Comparison of ENCODE assay signal across 8 mouse cellular contexts in genomic region chr19:12467436-12467835, GRCm38 (mm10). TPM values are rescaled to one million over a fixed set of nuclear protein-coding genes. Genes with fewer than 3 reads are reported as not detected.
DNase-seq lines count a peak whose midpoint lies in the region; ATAC-seq and TF ChIP-seq lines count a peak whose summit lies in the region.
"Had no signal": no experiment of that assay in that cellular context is flagged by ENCODE, and none has a peak within 500 bp of the region (broad histone marks: within the 10 kb centered on the region; RNA-seq: fewer than 3 reads in every experiment).

No protein-coding gene starts in this region.

- H3K4me2 ChIP-seq in kidney, embryonic 14.5 days (replicated peaks; ENCODE audit: low read depth, low read length): no peak overlapping the region
- H3K4me2 ChIP-seq: limb, embryonic 12.5 days had no signal

- TF ChIP-seq CTCF in kidney, adult 2 months (conservative IDR thresholded peaks at IDR 0.05; ENCODE audit: insufficient read depth, insufficient read length, low read depth, low read length): peak; percentile 56

- WGBS in kidney, adult 2 months: 89% methylated on average over 5 of the region's 5 CpGs
- 83% methylated on average over 5 of the region's 5 CpGs for WGBS in kidney, embryonic 14.5 days

- H3K9ac ChIP-seq in kidney, embryonic 14.5 days (ENCODE audit: low read depth, low read length): no peak overlapping the region
- H3K9ac ChIP-seq: limb, embryonic 12.5 days had no signal

- DNase-seq in kidney, adult 2 months: no peak
- peak; percentile 53 for DNase-seq in thymus, postnatal 0 days (ENCODE audit: low spot score)
- no peak for DNase-seq in thymus, adult 18-20 months
- DNase-seq in embryo, embryonic 11 days: peak; percentile 57
- peak; percentile 53 for DNase-seq in retina, postnatal 7 days (ENCODE audit: low read depth, low spot score)
- DNase-seq in left cerebral cortex, postnatal 14 days (ENCODE audit: low spot score in 2 of 2): no peak

- intact Hi-C loops in left cerebral cortex, postnatal 14 days (cut with DNase I): loop anchor here (5.0 kb wide), 1 partner anchor 35 kb away; the partner anchor contains the start of gene Dtx4

- no peak overlapping the region for H3K4me3 ChIP-seq in kidney, adult 2 months (ENCODE audit: insufficient read depth, low read depth, low read length)
- no peak overlapping the region for H3K4me3 ChIP-seq in kidney, embryonic 14.5 days (ENCODE audit: low read length)
- H3K4me3 ChIP-seq: limb, embryonic 12.5 days had no signal

- no peaks in the 10 kb centered on the region for H3K36me3 ChIP-seq in kidney, adult 2 months (ENCODE audit: control insufficient read depth, insufficient read depth, low read length)
- H3K36me3 ChIP-seq in kidney, embryonic 14.5 days (ENCODE audit: control insufficient read depth, insufficient read depth, low read length): no peaks in the 10 kb centered on the region
- H3K36me3 ChIP-seq: limb, embryonic 12.5 days had no signal

- no peak for ATAC-seq in kidney, embryonic 14.5 days (ENCODE audit: low FRiP score, low TSS enrichment)

- H3K9me3 ChIP-seq in kidney, embryonic 14.5 days (ENCODE audit: control insufficient read depth, low read length): no peaks in the 10 kb centered on the region
- H3K9me3 ChIP-seq: limb, embryonic 12.5 days had no signal

- H3K27ac ChIP-seq in kidney, adult 2 months (ENCODE audit: insufficient read depth, low read depth, low read length): no peak overlapping the region
- no peak overlapping the region for H3K27ac ChIP-seq in kidney, embryonic 14.5 days (ENCODE audit: low read depth, low read length)
- H3K27ac ChIP-seq: limb, embryonic 12.5 days had no signal

- no peaks in the 10 kb centered on the region for H3K27me3 ChIP-seq in kidney, adult 2 months (replicated peaks; ENCODE audit: control insufficient read depth, insufficient read depth, low read length)
- no peaks in the 10 kb centered on the region for H3K27me3 ChIP-seq in kidney, embryonic 14.5 days (ENCODE audit: control insufficient read depth, insufficient read depth, low read length)
- H3K27me3 ChIP-seq: limb, embryonic 12.5 days had no signal

- TF ChIP-seq POLR2A in kidney, adult 2 months (IDR thresholded peaks at IDR 0.05; ENCODE audit: low read depth, low read length): no peak

- no peaks in the 10 kb centered on the region for H3K4me1 ChIP-seq in kidney, adult 2 months (ENCODE audit: control insufficient read depth, insufficient read depth, low read length)
- no peaks in the 10 kb centered on the region for H3K4me1 ChIP-seq in kidney, embryonic 14.5 days (ENCODE audit: control insufficient read depth, insufficient read depth, low read length)
- H3K4me1 ChIP-seq: limb, embryonic 12.5 days had no signal

RNA-seq across cellular contexts. Expression of gene Mpeg1, which starts 6.9 kb away (rescaled TPM):
- 3.8 and 7.4 TPM in 2 replicates for polyA plus RNA-seq in kidney, adult 2 months (2012; rRNA removed)
- polyA plus RNA-seq in kidney, embryonic 14.5 days (2014; fragmentation: Nextera tagmentation; extraction: Ambion mirVana): 0.58 and 0.69 TPM in 2 replicates
- 2.6 and 2.9 TPM in 2 replicates for polyA plus RNA-seq in thymus, postnatal 0 days (2015; fragmentation: Nextera tagmentation; extraction: Ambion mirVana)
- total RNA-seq in left cerebral cortex, postnatal 14 days (2021): 1 to 10 TPM; 5.0 to 6.2 TPM

RNA-seq across cellular contexts. Expression of gene Dtx4, which starts 33.8 kb away (rescaled TPM):
- polyA plus RNA-seq in kidney, adult 2 months (2012; rRNA removed): 10.6 and 11.3 TPM in 2 replicates
- 3.9 and 7.5 TPM in 2 replicates for polyA plus RNA-seq in kidney, embryonic 14.5 days (2014; fragmentation: Nextera tagmentation; extraction: Ambion mirVana)
- 3.4 and 4.3 TPM in 2 replicates for polyA plus RNA-seq in thymus, postnatal 0 days (2015; fragmentation: Nextera tagmentation; extraction: Ambion mirVana)
- total RNA-seq in left cerebral cortex, postnatal 14 days (2021): 10 to 100 TPM; 46.5 to 52.1 TPM

RNA-seq across cellular contexts. Expression of gene Pfpl, which starts 39.7 kb away (rescaled TPM):
- not detected in 2 replicates for polyA plus RNA-seq in kidney, adult 2 months (2012; rRNA removed)
- polyA plus RNA-seq in kidney, embryonic 14.5 days (2014; fragmentation: Nextera tagmentation; extraction: Ambion mirVana): not detected in 2 replicates
- not detected in 2 replicates for polyA plus RNA-seq in thymus, postnatal 0 days (2015; fragmentation: Nextera tagmentation; extraction: Ambion mirVana)
- total RNA-seq in left cerebral cortex, postnatal 14 days (2021): not detected
- polyA plus RNA-seq: limb, embryonic 12.5 days had no signal

RNA-seq across cellular contexts. Expression of gene Olfr1441, which starts 50.2 kb away (rescaled TPM):
- not detected in 2 replicates for polyA plus RNA-seq in kidney, adult 2 months (2012; rRNA removed)
- polyA plus RNA-seq in kidney, embryonic 14.5 days (2014; fragmentation: Nextera tagmentation; extraction: Ambion mirVana): not detected in 2 replicates
- polyA plus RNA-seq in thymus, postnatal 0 days (2015; fragmentation: Nextera tagmentation; extraction: Ambion mirVana): not detected in 2 replicates
- not detected for total RNA-seq in left cerebral cortex, postnatal 14 days (2021)
- polyA plus RNA-seq: limb, embryonic 12.5 days had no signal

Comparison
In these comparisons a context has a peak if more than half of its experiments do, and no peak if none do; other contexts are left out.
1. DNase-seq: peak in thymus, postnatal 0 days (single experiment), embryo, embryonic 11 days (single experiment) and retina, postnatal 7 days (single experiment); none in kidney, adult 2 months (single experiment), thymus, adult 18-20 months (0 of 2) and left cerebral cortex, postnatal 14 days (0 of 2).